Mouse (Mus musculus): ENCODE measurements at regions not wholly inside any gene's neighbourhood (a gene's known extent, or its start where the extent isn't known, plus 50 kb on each side); places are given as distances from the start of the nearest gene placed in this dataset.
A peak's percentile ranks its signal among the peaks of the same experiment; 100 is the strongest.

DNA sequence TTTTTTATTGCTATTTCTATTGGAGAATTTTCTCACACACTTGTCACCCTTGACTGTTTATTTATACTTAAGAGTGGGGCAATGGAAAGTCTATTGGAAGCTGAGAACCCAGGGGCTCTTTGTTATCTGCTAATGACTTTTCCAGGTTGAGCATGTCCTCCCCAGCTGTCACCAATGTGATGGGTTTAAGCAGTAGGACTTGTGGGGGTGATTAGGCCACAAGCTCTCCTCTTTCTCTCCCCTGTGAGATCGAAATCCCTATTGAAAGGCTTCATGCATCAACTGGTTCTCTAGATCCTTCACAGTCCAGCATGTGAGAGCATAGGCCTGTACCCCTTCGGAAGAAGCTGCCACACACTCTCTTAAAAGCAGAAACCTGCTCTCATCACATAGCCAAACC lies 201.6 kb upstream of the Ccdc54 start:
- Histone ChIP-seq H3K9ac (ENCODE audit: low read length) (no peak overlapping the region), H3K27me3 (ENCODE audit: control insufficient read depth, insufficient read depth, low read length) (no peaks in the 10 kb centered on the region), H3K27ac (replicated peaks in 1 of 2; ENCODE audit: control insufficient read depth in 1 of 2, insufficient read depth in 1 of 2, low read depth in 2 of 2, low read length in 2 of 2) (peak overlapping the region in 1 of 2 experiments; percentile 49; a peak in 2 of 4 replicates), H3K4me2 (ENCODE audit: low read length) (no peak overlapping the region), H3K4me3 (ENCODE audit: control insufficient read depth in 1 of 2, insufficient read depth in 1 of 2, low read depth in 1 of 2, low read length in 2 of 2) (no peak overlapping the region), H3K36me3 (ENCODE audit: control insufficient read depth, insufficient read depth, low read length) (no peaks in the 10 kb centered on the region), H3K9me3 (ENCODE audit: control insufficient read depth, low read length) (peaks cover 3% of the 10 kb centered on the region; the same call in 1 of the 2 replicates), H3K4me1 (ENCODE audit: control insufficient read depth in 2 of 2, insufficient read depth in 2 of 2, low read length in 2 of 2) (peaks cover 2 to 4% of the 10 kb centered on the region in 2 experiments; a peak in 2 of 4 replicates)
- WGBS: 33% methylated on average over 2 of the region's 2 CpGs
- ATAC-seq (ENCODE audit: insufficient number of reproducible peaks, insufficient read depth, low FRiP score, low read depth): no peak

DNA sequence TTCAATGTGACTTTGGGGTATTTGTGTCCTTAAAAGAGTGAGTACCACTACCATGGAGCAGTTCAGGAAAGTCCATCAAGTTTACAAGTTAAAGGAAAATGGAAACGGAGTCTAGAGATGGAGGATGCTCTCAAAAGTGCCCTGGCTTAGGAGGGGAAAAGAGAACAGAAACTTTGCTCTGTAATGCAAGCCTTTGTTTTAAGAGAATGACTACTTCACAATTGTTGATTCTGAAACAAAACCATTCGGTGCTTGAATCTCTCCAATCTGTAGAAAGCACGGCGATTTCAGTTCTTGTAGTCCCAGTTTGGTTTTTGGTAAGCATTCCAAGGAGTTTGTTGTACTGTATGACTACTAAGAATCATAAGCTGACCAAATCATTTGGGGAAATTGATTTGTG lies 197.7 kb upstream of the Ccdc54 start:
- Histone ChIP-seq H3K27ac (replicated peaks in 1 of 2; ENCODE audit: control insufficient read depth in 1 of 2, insufficient read depth in 1 of 2, low read depth in 2 of 2, low read length in 2 of 2) (no peak overlapping the region), H3K4me1 (ENCODE audit: control insufficient read depth in 2 of 2, insufficient read depth in 2 of 2, low read length in 2 of 2) (peaks cover 7 to 23% of the 10 kb centered on the region in 2 experiments), H3K36me3 (ENCODE audit: control insufficient read depth, insufficient read depth, low read length) (no peaks in the 10 kb centered on the region), H3K27me3 (ENCODE audit: control insufficient read depth, insufficient read depth, low read length) (no peaks in the 10 kb centered on the region), H3K9me3 (ENCODE audit: control insufficient read depth, low read length) (peaks cover 3% of the 10 kb centered on the region; the same call in 1 of the 2 replicates), H3K4me2 (ENCODE audit: low read length) (no peak overlapping the region), H3K4me3 (ENCODE audit: control insufficient read depth in 1 of 2, insufficient read depth in 1 of 2, low read depth in 1 of 2, low read length in 2 of 2) (no peak overlapping the region), H3K9ac (ENCODE audit: low read length) (no peak overlapping the region)
- ATAC-seq (ENCODE audit: insufficient number of reproducible peaks, insufficient read depth, low FRiP score, low read depth): no peak
- WGBS: 88% methylated on average over 4 of the region's 4 CpGs

DNA sequence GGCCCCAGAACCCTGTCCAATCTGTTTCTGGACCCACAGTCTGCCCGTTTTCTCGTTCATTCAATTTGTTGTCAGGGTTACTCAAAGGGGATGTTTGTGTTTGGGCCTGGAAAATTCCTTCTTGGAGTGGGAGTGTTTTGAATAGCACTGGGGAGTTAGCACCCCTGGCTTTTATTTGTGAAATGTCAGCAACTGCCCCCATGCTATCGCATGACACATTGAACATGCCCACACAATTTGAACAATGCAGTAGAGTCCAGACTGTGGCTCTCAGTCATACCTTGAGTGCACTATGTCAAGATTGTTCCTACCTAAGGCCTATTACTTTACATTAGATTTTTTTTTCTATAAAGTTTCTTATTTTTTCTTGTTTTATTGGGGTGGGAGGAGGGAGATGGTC lies 195.2 kb upstream of the Ccdc54 start:
- WGBS: 56% methylated on average over 3 of the region's 3 CpGs
- no peak for ATAC-seq (ENCODE audit: insufficient number of reproducible peaks, insufficient read depth, low FRiP score, low read depth)
- no peak overlapping the region for H3K4me3 ChIP-seq (ENCODE audit: control insufficient read depth in 1 of 2, insufficient read depth in 1 of 2, low read depth in 1 of 2, low read length in 2 of 2)

DNA sequence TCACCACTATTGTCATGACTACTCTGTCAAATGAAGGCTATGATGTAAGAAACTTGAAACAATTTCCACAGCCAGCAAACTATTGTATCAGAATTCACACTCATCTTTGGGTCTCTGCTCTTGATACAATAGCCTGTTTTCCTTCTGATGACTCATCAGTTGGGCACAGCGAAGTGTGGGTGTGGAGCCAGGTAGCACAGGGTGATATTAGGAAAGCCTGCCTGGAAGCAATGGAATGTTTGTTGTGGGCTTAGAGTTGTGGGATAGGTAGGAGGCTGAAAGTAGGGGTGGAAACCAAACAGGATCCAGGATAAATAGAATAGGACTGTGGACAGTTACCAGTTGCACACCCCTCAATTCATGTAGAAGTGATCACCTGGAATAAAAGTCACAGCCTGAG lies 194.4 kb upstream of the Ccdc54 start:
- H3K4me2 ChIP-seq (ENCODE audit: low read length): no peak overlapping the region
- no peak for ATAC-seq (ENCODE audit: insufficient number of reproducible peaks, insufficient read depth, low FRiP score, low read depth)
- no peak overlapping the region for H3K27ac ChIP-seq (replicated peaks in 1 of 2; ENCODE audit: control insufficient read depth in 1 of 2, insufficient read depth in 1 of 2, low read depth in 2 of 2, low read length in 2 of 2)
- peaks cover 7 to 20% of the 10 kb centered on the region in 2 experiments for H3K4me1 ChIP-seq (ENCODE audit: control insufficient read depth in 2 of 2, insufficient read depth in 2 of 2, low read length in 2 of 2)
- WGBS: 84% methylated on average over 1 of the region's 1 CpGs
- no peaks in the 10 kb centered on the region for H3K36me3 ChIP-seq (ENCODE audit: control insufficient read depth, insufficient read depth, low read length)
- H3K27me3 ChIP-seq (ENCODE audit: control insufficient read depth, insufficient read depth, low read length): no peaks in the 10 kb centered on the region
- peaks cover 3% of the 10 kb centered on the region; the same call in 1 of the 2 replicates for H3K9me3 ChIP-seq (ENCODE audit: control insufficient read depth, low read length)
- H3K9ac ChIP-seq (ENCODE audit: low read length): no peak overlapping the region
- no peak overlapping the region for H3K4me3 ChIP-seq (ENCODE audit: control insufficient read depth in 1 of 2, insufficient read depth in 1 of 2, low read depth in 1 of 2, low read length in 2 of 2)

More for the DNA sequence above, 195.2 kb upstream of the Ccdc54 start:
- Histone ChIP-seq H3K27me3 (ENCODE audit: control insufficient read depth, insufficient read depth, low read length) (no peaks in the 10 kb centered on the region), H3K27ac (replicated peaks in 1 of 2; ENCODE audit: control insufficient read depth in 1 of 2, insufficient read depth in 1 of 2, low read depth in 2 of 2, low read length in 2 of 2) (no peak overlapping the region), H3K9ac (ENCODE audit: low read length) (no peak overlapping the region), H3K4me2 (ENCODE audit: low read length) (no peak overlapping the region), H3K4me1 (ENCODE audit: control insufficient read depth in 2 of 2, insufficient read depth in 2 of 2, low read length in 2 of 2) (peaks cover 7 to 20% of the 10 kb centered on the region in 2 experiments), H3K36me3 (ENCODE audit: control insufficient read depth, insufficient read depth, low read length) (no peaks in the 10 kb centered on the region), H3K9me3 (ENCODE audit: control insufficient read depth, low read length) (peaks cover 3% of the 10 kb centered on the region; the same call in 1 of the 2 replicates)

DNA sequence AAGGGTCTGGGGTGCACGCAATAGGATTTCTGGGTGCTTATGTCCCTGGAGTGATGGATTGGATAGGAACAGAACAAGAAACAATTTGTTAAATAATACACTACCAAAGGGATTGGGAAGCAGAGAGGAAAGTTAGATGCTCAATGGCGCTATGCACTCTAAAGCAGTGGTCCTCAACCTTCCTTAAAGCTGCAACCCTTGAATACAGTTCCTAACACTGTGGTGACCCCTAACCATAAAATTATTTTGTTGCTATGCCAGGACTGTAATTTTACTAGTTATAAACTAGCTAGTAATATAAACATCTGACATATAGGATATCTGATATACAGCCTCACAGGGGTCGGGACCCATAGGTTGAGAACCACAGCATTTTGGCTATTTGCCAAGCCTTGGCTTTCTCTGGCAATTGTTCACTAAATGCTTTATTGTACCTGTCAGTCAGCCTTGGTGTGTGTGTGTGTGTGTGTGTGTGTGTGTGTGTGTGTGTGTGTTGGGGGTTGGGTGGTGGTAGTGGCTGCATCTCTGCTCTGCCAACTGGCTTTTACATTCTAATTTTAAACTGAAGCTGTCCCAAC lies 193.8 kb upstream of the Ccdc54 start:
- no peaks in the 10 kb centered on the region for H3K27me3 ChIP-seq (ENCODE audit: control insufficient read depth, insufficient read depth, low read length)
- peak overlapping the region; percentile 52 for H3K4me2 ChIP-seq (ENCODE audit: low read length)
- no peak overlapping the region for H3K9ac ChIP-seq (ENCODE audit: low read length)
- H3K4me3 ChIP-seq (ENCODE audit: control insufficient read depth in 1 of 2, insufficient read depth in 1 of 2, low read depth in 1 of 2, low read length in 2 of 2): no peak overlapping the region
- peaks cover 7 to 20% of the 10 kb centered on the region in 2 experiments for H3K4me1 ChIP-seq (ENCODE audit: control insufficient read depth in 2 of 2, insufficient read depth in 2 of 2, low read length in 2 of 2)
- H3K27ac ChIP-seq (replicated peaks in 1 of 2; ENCODE audit: control insufficient read depth in 1 of 2, insufficient read depth in 1 of 2, low read depth in 2 of 2, low read length in 2 of 2): peak overlapping the region in 1 of 2 experiments; percentile 42; a peak in 2 of 4 replicates
- no peaks in the 10 kb centered on the region for H3K36me3 ChIP-seq (ENCODE audit: control insufficient read depth, insufficient read depth, low read length)
- no peak; the same call in 1 of the 2 replicates for ATAC-seq (ENCODE audit: insufficient number of reproducible peaks, insufficient read depth, low FRiP score, low read depth)
- WGBS: 55% methylated on average over 3 of the region's 3 CpGs
- peaks cover 3% of the 10 kb centered on the region; the same call in 1 of the 2 replicates for H3K9me3 ChIP-seq (ENCODE audit: control insufficient read depth, low read length)

DNA sequence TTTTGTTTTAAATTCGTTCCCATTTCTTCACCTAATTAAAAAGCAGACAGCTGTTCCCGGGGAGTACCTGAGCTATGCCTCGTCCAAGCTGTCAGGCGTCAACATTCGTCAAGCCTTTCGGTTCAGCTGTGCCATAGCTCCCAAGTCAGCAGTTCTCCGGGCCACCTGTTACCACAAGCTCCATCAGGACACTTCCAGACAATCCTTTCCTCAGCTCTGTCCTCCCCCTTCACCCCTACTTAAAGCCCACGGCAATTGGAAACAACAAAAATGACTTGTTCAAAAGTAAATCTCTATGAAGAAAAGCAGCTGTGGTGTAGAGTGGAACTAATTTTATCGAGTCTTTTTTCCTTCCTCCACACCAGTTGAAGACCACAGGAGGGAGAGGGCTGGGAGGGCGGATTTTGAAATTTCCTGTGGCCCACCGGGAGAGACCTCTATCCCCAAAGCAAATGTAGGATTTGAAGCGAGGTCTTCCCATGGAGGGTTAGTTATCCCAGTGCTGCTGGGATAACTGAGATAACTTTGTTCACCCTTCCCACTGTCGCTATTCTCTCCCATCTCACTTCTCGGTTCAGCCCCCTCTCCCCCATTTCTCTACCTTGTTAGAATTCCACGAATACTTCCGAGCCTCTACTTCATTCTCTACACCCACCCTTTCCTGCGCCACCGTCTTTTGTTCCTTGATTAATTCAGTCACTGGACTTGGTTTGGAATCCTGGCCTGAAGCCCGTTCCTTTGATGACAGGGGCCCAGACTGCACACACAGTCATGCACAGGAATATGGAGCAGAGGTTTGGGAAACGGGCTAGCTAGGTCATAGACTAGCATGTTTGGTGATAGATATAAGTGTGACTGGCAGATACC lies 193.1 kb upstream of the Ccdc54 start:
- peak overlapping the region in 1 of 2 experiments; percentile 42; a peak in 2 of 4 replicates for H3K27ac ChIP-seq (replicated peaks in 1 of 2; ENCODE audit: control insufficient read depth in 1 of 2, insufficient read depth in 1 of 2, low read depth in 2 of 2, low read length in 2 of 2)
- H3K4me2 ChIP-seq (ENCODE audit: low read length): peak overlapping the region; percentile 52
- H3K9ac ChIP-seq (ENCODE audit: low read length): no peak overlapping the region
- H3K9me3 ChIP-seq (ENCODE audit: control insufficient read depth, low read length): no peaks in the 10 kb centered on the region
- WGBS: 37% methylated on average over 20 of the region's 20 CpGs
- peaks cover 7 to 25% of the 10 kb centered on the region in 2 experiments for H3K4me1 ChIP-seq (ENCODE audit: control insufficient read depth in 2 of 2, insufficient read depth in 2 of 2, low read length in 2 of 2)
- H3K27me3 ChIP-seq (ENCODE audit: control insufficient read depth, insufficient read depth, low read length): no peaks in the 10 kb centered on the region
- H3K4me3 ChIP-seq (ENCODE audit: control insufficient read depth in 1 of 2, insufficient read depth in 1 of 2, low read depth in 1 of 2, low read length in 2 of 2): no peak overlapping the region
- 0 out of 2 replicates have a peak, but pooled peaks have one; percentile 17 for ATAC-seq (ENCODE audit: insufficient number of reproducible peaks, insufficient read depth, low FRiP score, low read depth)
- no peaks in the 10 kb centered on the region for H3K36me3 ChIP-seq (ENCODE audit: control insufficient read depth, insufficient read depth, low read length)

DNA sequence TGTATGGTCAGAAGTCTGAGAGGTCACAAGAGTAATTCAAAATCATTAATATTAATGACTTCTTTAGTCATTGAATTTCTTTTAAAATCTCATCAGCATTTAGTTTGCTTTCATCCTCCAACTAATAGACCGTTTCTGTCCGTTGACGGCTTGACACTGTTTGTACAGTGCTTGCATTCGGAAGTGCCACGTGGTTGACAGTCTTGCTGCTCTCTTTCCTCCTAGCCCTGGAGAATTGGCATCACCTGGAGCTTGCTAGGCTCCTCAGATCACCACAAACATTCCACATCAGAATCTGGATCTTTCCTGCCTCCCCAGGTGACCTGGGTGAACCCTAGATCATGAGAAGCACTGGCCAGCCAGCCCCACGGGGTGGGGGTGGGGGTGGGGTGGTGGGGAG lies 192.3 kb upstream of the Ccdc54 start:
- H3K4me3 ChIP-seq (ENCODE audit: control insufficient read depth in 1 of 2, insufficient read depth in 1 of 2, low read depth in 1 of 2, low read length in 2 of 2): no peak overlapping the region
- H3K4me2 ChIP-seq (ENCODE audit: low read length): no peak overlapping the region
- no peak overlapping the region for H3K9ac ChIP-seq (ENCODE audit: low read length)
- no peaks in the 10 kb centered on the region for H3K9me3 ChIP-seq (ENCODE audit: control insufficient read depth, low read length)
- no peaks in the 10 kb centered on the region for H3K36me3 ChIP-seq (ENCODE audit: control insufficient read depth, insufficient read depth, low read length)
- H3K27me3 ChIP-seq (ENCODE audit: control insufficient read depth, insufficient read depth, low read length): no peaks in the 10 kb centered on the region
- peaks cover 7 to 27% of the 10 kb centered on the region in 2 experiments for H3K4me1 ChIP-seq (ENCODE audit: control insufficient read depth in 2 of 2, insufficient read depth in 2 of 2, low read length in 2 of 2)
- H3K27ac ChIP-seq (replicated peaks in 1 of 2; ENCODE audit: control insufficient read depth in 1 of 2, insufficient read depth in 1 of 2, low read depth in 2 of 2, low read length in 2 of 2): no peak overlapping the region
- 50% methylated on average over 6 of the region's 6 CpGs for WGBS
- no peak for ATAC-seq (ENCODE audit: insufficient number of reproducible peaks, insufficient read depth, low FRiP score, low read depth)
